Mouse (Mus musculus) MN1 (cell line): ENCODE data around the gene Ascc3.

Experiments
- DNase-seq: peaks from one replicate; pipeline ENCODE4 v3.0.0-alpha.2; 2016; ENCODE audit warnings: low spot score

Gene Ascc3

DNA sequence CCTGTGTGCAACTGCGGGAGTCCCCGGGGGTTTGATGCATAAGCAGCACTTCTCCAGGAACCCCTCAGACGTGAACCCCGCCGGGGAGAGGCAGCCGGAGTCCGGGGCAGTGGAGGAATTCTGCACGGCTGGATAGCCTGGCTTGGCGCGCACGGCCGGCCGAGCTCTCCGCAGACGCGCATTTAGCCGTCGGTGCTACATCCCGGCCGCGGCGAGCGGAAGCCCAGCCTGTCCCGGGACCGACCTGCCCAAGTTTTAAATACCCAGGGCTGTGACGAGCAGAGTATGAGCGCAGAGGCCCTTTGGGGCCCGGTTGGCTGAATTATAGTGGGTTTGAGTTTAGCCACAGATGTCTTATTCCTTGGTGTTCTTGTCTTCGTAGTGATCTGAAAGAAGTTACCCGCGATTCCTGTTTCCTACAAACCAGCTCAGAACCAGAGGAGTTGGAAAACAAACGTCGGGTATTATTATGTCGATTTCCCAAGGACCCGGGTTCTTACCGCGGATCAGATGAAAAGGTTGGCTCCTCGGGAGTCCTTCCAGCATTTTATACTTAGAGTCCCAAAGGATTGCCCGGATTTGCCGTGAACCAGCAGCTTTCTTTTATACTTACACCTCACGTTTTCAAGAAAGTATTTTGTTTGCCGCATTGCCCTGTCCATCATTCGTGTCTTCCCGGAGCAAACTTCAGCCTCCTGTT is 302.8 kb downstream of the Ascc3 start:
- DNase-seq = no peak

DNA sequence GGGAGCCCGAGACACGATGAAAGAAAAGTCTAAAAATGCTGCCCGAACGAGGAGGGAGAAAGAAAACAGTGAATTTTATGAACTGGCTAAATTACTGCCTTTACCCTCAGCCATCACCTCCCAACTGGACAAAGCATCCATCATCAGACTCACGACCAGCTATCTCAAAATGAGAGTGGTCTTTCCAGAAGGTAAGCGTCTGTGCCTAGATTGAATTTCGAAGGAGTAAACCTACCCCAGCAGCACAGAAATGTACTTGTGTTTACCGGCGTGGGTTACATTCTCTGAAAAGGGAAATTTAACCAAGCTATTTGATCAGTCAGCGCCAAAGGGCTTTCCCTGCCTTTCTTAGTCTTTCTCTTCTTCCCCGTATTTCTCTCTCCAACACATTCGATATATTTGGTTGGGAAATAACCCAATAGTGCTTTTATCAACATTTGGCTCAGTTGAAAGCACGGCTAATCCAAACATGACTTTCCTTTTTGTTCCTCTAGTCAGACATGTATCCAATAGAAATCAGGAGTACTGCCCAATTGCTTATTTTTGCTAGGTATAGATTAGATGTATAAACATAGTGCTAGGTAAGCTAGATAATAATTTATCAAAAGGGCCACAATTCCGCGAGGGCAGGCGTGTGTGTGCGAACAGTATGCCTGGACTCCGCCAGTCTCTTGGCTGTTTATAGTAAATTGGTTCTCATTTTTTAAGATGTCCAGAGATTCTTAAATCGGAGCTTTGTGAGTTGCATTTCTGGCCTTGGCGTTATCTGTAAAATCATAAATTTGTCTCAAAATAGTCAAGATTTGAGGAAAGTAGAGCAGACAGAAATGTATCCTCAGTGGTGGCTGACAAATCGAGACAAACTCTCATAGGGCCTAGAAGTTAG is 303.7 kb downstream of the Ascc3 start:
- DNase-seq = no peak

DNA sequence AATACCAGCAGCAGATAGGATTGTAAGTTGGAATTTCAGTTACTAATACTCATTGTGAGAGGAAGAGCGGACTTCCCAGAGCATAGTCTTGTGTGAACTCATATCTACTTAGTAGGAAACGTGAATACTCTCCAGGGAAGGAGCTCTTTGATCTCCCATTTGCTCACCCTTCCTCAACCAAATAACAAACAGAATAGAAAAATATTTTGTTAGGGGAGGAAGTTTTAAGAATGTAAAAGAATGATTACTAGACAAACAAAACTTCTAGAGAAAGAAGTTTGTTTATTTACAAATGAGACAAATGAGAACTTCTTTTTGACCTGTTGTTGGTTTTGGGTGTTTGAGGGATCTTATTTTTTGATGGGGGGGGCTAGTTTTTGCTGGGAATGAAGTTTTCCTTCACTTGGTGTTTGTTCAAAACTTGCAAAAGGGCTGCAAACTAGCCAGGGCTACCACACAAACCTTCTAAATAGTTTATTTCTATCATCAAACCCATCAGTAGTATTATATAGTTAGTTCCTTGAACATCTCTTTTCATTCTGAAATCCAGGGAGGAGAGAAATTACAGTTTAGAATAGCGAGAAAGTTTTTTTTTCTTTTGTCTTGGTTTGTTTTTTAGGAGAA is 304.4 kb downstream of the Ascc3 start:
- no peak for DNase-seq

DNA sequence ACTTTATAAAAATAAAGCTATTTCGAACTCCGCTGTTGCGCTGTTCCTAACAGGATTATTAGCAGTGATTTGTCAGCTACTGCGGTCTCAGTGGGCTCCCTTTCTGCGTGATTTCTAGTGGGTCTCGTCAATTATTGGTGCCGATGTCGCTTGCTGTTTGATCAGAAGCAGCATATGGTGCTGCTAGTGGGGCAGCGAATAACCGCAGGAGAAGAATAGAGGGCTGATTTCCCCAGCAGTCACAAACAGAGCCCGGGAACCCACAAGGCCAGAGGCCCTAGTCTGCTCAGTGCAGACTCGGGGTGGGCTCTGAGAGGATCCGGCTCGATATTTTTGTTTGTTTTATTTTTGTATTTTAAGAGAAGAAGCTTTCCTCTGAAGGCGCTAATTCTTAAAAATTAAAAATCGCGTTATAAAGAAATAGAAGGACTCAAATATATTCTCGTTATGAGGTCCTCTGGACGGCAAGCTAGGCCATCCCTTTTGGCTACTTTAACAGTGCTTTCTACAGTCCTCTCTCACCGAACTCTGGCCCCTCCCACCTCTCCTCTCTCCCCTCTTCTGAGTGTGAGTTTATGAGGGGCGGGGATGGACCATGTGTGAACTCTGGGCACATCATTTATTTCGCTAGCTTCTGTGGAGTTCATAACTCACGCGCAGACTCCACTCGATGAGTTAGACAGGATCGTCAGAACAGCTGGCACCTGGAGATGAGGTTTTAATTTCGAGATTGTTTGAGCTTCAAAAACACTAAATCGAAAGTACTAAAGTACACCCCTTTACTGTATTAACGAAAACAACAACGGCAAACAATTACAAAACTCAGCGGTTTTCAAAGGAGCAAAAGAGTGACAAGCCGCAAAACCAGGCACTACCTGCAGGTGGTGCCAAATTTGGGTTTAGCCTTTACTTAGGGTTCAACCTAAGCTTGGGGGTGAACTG is 305.3 kb downstream of the Ascc3 start:
- peak; percentile 15 for DNase-seq

DNA sequence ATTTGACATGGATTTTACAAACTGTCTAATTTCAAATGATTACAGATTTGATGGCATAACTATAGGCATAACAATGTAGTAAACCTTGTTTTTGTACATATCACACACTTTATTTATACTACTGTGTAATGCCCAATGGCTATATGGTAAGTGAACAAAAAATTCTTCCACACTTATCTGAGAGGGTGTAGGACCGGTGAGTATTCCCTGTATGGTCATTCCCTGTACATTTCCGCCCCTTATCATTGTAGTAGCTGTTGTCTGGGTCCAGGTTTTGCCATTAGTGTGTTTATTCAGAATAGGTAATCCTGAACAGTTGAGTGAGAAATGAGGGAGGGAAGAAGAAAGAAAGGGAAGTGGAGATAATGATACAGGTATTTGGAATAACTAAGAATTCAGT is 306.2 kb downstream of the Ascc3 start:
- no peak for DNase-seq

DNA sequence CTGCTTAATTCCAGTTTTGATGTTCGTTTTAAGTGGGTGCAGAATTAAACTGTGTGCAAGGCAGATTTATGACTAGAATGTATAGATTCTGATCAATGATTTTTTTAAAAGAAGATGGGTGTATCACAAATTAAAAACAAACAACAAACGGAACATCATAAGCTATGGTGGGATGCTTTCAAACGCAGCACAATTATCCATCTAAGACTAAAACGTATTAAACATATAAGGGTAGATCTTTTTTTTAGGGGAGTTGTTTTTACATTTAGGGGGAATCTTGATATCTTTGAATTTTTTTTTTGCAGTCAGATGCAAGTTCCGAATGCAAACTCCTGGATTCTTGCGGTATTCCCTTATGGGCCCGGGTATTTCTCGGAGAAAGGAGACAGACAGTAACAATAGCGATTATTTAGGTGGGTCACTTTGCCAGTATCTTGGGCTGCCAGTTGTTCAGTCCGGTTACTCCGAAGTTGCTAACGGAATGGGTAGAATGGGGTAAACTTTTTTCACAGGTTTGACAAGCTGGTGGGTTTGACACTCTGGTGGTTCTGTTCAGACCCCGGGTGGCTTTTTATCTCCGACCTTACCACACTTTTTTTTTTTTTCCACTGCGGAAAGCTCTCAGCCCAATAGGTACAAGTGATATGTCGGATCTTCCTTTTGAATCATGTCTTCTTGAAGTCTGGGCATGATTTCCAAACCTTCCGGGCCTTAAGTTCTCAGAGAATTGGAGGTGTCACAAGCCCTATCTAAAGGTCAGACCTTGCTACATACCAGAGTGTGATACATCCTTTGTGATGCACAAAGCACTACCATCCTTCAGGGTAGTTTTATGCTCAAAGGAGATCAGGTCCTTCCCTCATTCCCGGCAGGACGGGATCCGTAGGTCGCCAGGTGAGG is 307.6 kb downstream of the Ascc3 start:
- DNase-seq = no peak
